ENCODE assay signal across 8 mouse cellular contexts in genomic region chr8:70682193-70682592, GRCm38 (mm10). TPM values are rescaled to one million over a fixed set of nuclear protein-coding genes. Genes with fewer than 3 reads are reported as not detected.
A peak's percentile ranks its signal among the peaks of the same experiment; 100 is the strongest.
DNase-seq lines count a peak whose midpoint lies in the region; ATAC-seq and TF ChIP-seq lines count a peak whose summit lies in the region.

No protein-coding gene starts in this region.

- WGBS in forebrain, embryonic 10.5 days: 8% methylated on average over 19 of the region's 19 CpGs
- WGBS in forebrain, embryonic 15.5 days: 7% methylated on average over 19 of the region's 19 CpGs
- WGBS in hindbrain, embryonic 13.5 days: 8% methylated on average over 19 of the region's 19 CpGs
- WGBS in lung, adult 2 months: 7% methylated on average over 19 of the region's 19 CpGs
- WGBS in stomach, embryonic 16.5 days: 3% methylated on average over 19 of the region's 19 CpGs

- H3K4me1 ChIP-seq in forebrain, embryonic 10.5 days: peaks cover 19% of the 10 kb centered on the region
- peaks cover 3% of the 10 kb centered on the region; the same call in 1 of the 2 replicates for H3K4me1 ChIP-seq in forebrain, embryonic 15.5 days
- H3K4me1 ChIP-seq in hindbrain, embryonic 13.5 days (replicated peaks): peaks cover 8% of the 10 kb centered on the region
- peaks cover 11% of the 10 kb centered on the region for H3K4me1 ChIP-seq in lung, adult 2 months (ENCODE audit: control insufficient read depth, insufficient read depth, low read length)
- H3K4me1 ChIP-seq in stomach, embryonic 16.5 days (ENCODE audit: control insufficient read depth, insufficient read depth, low read length): peaks cover 30% of the 10 kb centered on the region

- no peaks in the 10 kb centered on the region for H3K27me3 ChIP-seq in forebrain, embryonic 10.5 days (ENCODE audit: poor library complexity, severe bottlenecking)
- no peaks in the 10 kb centered on the region for H3K27me3 ChIP-seq in forebrain, embryonic 15.5 days
- H3K27me3 ChIP-seq in hindbrain, embryonic 13.5 days: no peaks in the 10 kb centered on the region
- H3K27me3 ChIP-seq in stomach, embryonic 16.5 days (ENCODE audit: control insufficient read depth, insufficient read depth, low read length): no peaks in the 10 kb centered on the region

- no peak overlapping the region for H3K4me2 ChIP-seq in forebrain, embryonic 15.5 days (replicated peaks)
- H3K4me2 ChIP-seq in hindbrain, embryonic 13.5 days: peak overlapping the region; percentile 21; the same call in 1 of the 2 replicates
- peak overlapping the region; percentile 45 for H3K4me2 ChIP-seq in stomach, embryonic 16.5 days (ENCODE audit: low read depth, low read length)

- peak overlapping the region; percentile 76 for H3K27ac ChIP-seq in forebrain, embryonic 10.5 days
- no peak overlapping the region for H3K27ac ChIP-seq in forebrain, embryonic 15.5 days (replicated peaks)
- H3K27ac ChIP-seq in hindbrain, embryonic 13.5 days: no peak overlapping the region
- peak overlapping the region; percentile 74 for H3K27ac ChIP-seq in stomach, embryonic 16.5 days (ENCODE audit: low read length)

- H3K9ac ChIP-seq in forebrain, embryonic 15.5 days (replicated peaks): no peak overlapping the region
- peak overlapping the region; percentile 62 for H3K9ac ChIP-seq in hindbrain, embryonic 13.5 days
- H3K9ac ChIP-seq in stomach, embryonic 16.5 days (ENCODE audit: low read length): peak overlapping the region; percentile 73

- peak overlapping the region; percentile 35 for H3K4me3 ChIP-seq in forebrain, embryonic 10.5 days
- H3K4me3 ChIP-seq in forebrain, embryonic 15.5 days: no peak overlapping the region
- H3K4me3 ChIP-seq in hindbrain, embryonic 13.5 days: no peak overlapping the region
- H3K4me3 ChIP-seq in lung, adult 2 months (replicated peaks; ENCODE audit: extremely low read depth, low read depth, low read length): no peak overlapping the region
- H3K4me3 ChIP-seq in stomach, embryonic 16.5 days (replicated peaks; ENCODE audit: low read length): peak overlapping the region; percentile 14

- no peak for TF ChIP-seq CTCF in lung, adult 2 months (IDR thresholded peaks at IDR 0.05; ENCODE audit: insufficient read depth, low read length)

- ATAC-seq in forebrain, embryonic 15.5 days (replicated peaks): no peak
- ATAC-seq in hindbrain, embryonic 13.5 days (ENCODE audit: low FRiP score): no peak
- ATAC-seq in stomach, embryonic 16.5 days (ENCODE audit: insufficient read depth, low FRiP score): peak; percentile 83
- no peak for ATAC-seq in erythroblast, adult 5-6 weeks (replicated peaks; ENCODE audit: low FRiP score, poor library complexity, severe bottlenecking)

- no peak for DNase-seq in forebrain, embryonic 10.5 days (ENCODE audit: extremely low spot score, low spot score)
- peak; percentile 96 for DNase-seq in NIH3T3 (ENCODE audit: low read depth)
- peak; percentile 91 for DNase-seq in gastrocnemius, adult 18-20 months (ENCODE audit: low spot score)
- DNase-seq in lung, adult 2 months: peak; percentile 54

- H3K9me3 ChIP-seq in forebrain, embryonic 10.5 days: no peaks in the 10 kb centered on the region
- no peaks in the 10 kb centered on the region for H3K9me3 ChIP-seq in forebrain, embryonic 15.5 days
- H3K9me3 ChIP-seq in hindbrain, embryonic 13.5 days: no peaks in the 10 kb centered on the region
- H3K9me3 ChIP-seq in stomach, embryonic 16.5 days (replicated peaks; ENCODE audit: control insufficient read depth, low read length): no peaks in the 10 kb centered on the region

- peaks cover 35% of the 10 kb centered on the region for H3K36me3 ChIP-seq in forebrain, embryonic 10.5 days (replicated peaks)
- H3K36me3 ChIP-seq in forebrain, embryonic 15.5 days: peaks cover 12% of the 10 kb centered on the region
- H3K36me3 ChIP-seq in hindbrain, embryonic 13.5 days: peaks cover 28% of the 10 kb centered on the region
- H3K36me3 ChIP-seq in stomach, embryonic 16.5 days (ENCODE audit: control insufficient read depth, insufficient read depth, low read length): peaks cover 12% of the 10 kb centered on the region; the same call in 1 of the 2 replicates

- TF ChIP-seq POLR2A in lung, adult 2 months (IDR thresholded peaks at IDR 0.05; ENCODE audit: borderline replicate concordance, extremely low read depth, low read depth, low read length): peak; percentile 31; the same call in 1 of the 2 replicates

RNA-seq across cellular contexts. Expression of gene Lsm4, which starts 9.1 kb away (rescaled TPM):
- polyA plus RNA-seq in forebrain, embryonic 10.5 days (2016; fragmentation: Nextera tagmentation; extraction: Ambion mirVana): 336 and 339 TPM in 2 replicates
- 211 and 228 TPM in 2 replicates for polyA plus RNA-seq in forebrain, embryonic 15.5 days (2015; fragmentation: Nextera tagmentation; extraction: Ambion mirVana)
- 10 to 100 TPM; 65.4 to 70.3 TPM for total RNA-seq in gastrocnemius, adult 18-20 months (2021)
- polyA plus RNA-seq in hindbrain, embryonic 13.5 days (2015; fragmentation: Nextera tagmentation; extraction: Ambion mirVana): 191 and 193 TPM in 2 replicates
- 75.2 and 76.3 TPM in 2 replicates for polyA plus RNA-seq in lung, adult 2 months (2012; rRNA removed)
- polyA plus RNA-seq in stomach, embryonic 16.5 days (2015; fragmentation: Nextera tagmentation; extraction: Ambion mirVana): 154 and 173 TPM in 2 replicates
- 41.1 and 51.6 TPM in 2 replicates for total RNA-seq in erythroblast, adult 5-6 weeks (2015; ENCODE audit: low replicate concordance)
- total RNA-seq in erythroblast, adult 5-6 weeks (2017; ENCODE audit: low replicate concordance): 20.9 and 26.2 TPM in 2 replicates

RNA-seq across cellular contexts. Expression of gene Jund, which starts 16.6 kb away (rescaled TPM):
- 49.6 and 50.9 TPM in 2 replicates for polyA plus RNA-seq in forebrain, embryonic 10.5 days (2016; fragmentation: Nextera tagmentation; extraction: Ambion mirVana)
- 89.0 and 96.0 TPM in 2 replicates for polyA plus RNA-seq in forebrain, embryonic 15.5 days (2015; fragmentation: Nextera tagmentation; extraction: Ambion mirVana)
- 10 to 100 TPM; 41.6 to 68.4 TPM for total RNA-seq in gastrocnemius, adult 18-20 months (2021)
- 79.2 and 94.3 TPM in 2 replicates for polyA plus RNA-seq in hindbrain, embryonic 13.5 days (2015; fragmentation: Nextera tagmentation; extraction: Ambion mirVana)
- 378 and 717 TPM in 2 replicates for polyA plus RNA-seq in lung, adult 2 months (2012; rRNA removed)
- polyA plus RNA-seq in stomach, embryonic 16.5 days (2015; fragmentation: Nextera tagmentation; extraction: Ambion mirVana): 22.5 and 30.0 TPM in 2 replicates
- 29.2 and 53.9 TPM in 2 replicates for total RNA-seq in erythroblast, adult 5-6 weeks (2015; ENCODE audit: low replicate concordance)
- total RNA-seq in erythroblast, adult 5-6 weeks (2017; ENCODE audit: low replicate concordance): 52.2 and 61.9 TPM in 2 replicates

RNA-seq across cellular contexts. Expression of gene Iqcn, which starts 21.1 kb away (rescaled TPM):
- polyA plus RNA-seq in forebrain, embryonic 10.5 days (2016; fragmentation: Nextera tagmentation; extraction: Ambion mirVana): 0.02 TPM in 1 of 2 replicates, not detected in the other
- 0.13 and 0.14 TPM in 2 replicates for polyA plus RNA-seq in forebrain, embryonic 15.5 days (2015; fragmentation: Nextera tagmentation; extraction: Ambion mirVana)
- not detected for total RNA-seq in gastrocnemius, adult 18-20 months (2021)
- 0.04 and 0.09 TPM in 2 replicates for polyA plus RNA-seq in hindbrain, embryonic 13.5 days (2015; fragmentation: Nextera tagmentation; extraction: Ambion mirVana)
- polyA plus RNA-seq in lung, adult 2 months (2012; rRNA removed): 0.03 TPM in 1 of 2 replicates, not detected in the other
- not detected in 2 replicates for polyA plus RNA-seq in stomach, embryonic 16.5 days (2015; fragmentation: Nextera tagmentation; extraction: Ambion mirVana)
- total RNA-seq in erythroblast, adult 5-6 weeks (2015; ENCODE audit: low replicate concordance): not detected in 2 replicates
- total RNA-seq in erythroblast, adult 5-6 weeks (2017; ENCODE audit: low replicate concordance): not detected in 2 replicates

RNA-seq across cellular contexts. Expression of gene Pgpep1, which starts 22.0 kb away (rescaled TPM):
- polyA plus RNA-seq in forebrain, embryonic 10.5 days (2016; fragmentation: Nextera tagmentation; extraction: Ambion mirVana): 40.5 and 49.3 TPM in 2 replicates
- 63.6 and 70.2 TPM in 2 replicates for polyA plus RNA-seq in forebrain, embryonic 15.5 days (2015; fragmentation: Nextera tagmentation; extraction: Ambion mirVana)
- 10 to 100 TPM; 11.9 to 13.7 TPM for total RNA-seq in gastrocnemius, adult 18-20 months (2021)
- 103 and 105 TPM in 2 replicates for polyA plus RNA-seq in hindbrain, embryonic 13.5 days (2015; fragmentation: Nextera tagmentation; extraction: Ambion mirVana)
- polyA plus RNA-seq in lung, adult 2 months (2012; rRNA removed): 32.2 and 33.7 TPM in 2 replicates
- polyA plus RNA-seq in stomach, embryonic 16.5 days (2015; fragmentation: Nextera tagmentation; extraction: Ambion mirVana): 47.4 and 57.5 TPM in 2 replicates
- 1.2 and 5.9 TPM in 2 replicates for total RNA-seq in erythroblast, adult 5-6 weeks (2015; ENCODE audit: low replicate concordance)
- 0.28 and 1.4 TPM in 2 replicates for total RNA-seq in erythroblast, adult 5-6 weeks (2017; ENCODE audit: low replicate concordance)

RNA-seq across cellular contexts. Expression of gene Gm3336, which starts 36.1 kb away (rescaled TPM):
- polyA plus RNA-seq in forebrain, embryonic 10.5 days (2016; fragmentation: Nextera tagmentation; extraction: Ambion mirVana): not detected in 2 replicates
- polyA plus RNA-seq in forebrain, embryonic 15.5 days (2015; fragmentation: Nextera tagmentation; extraction: Ambion mirVana): not detected in 2 replicates
- not detected for total RNA-seq in gastrocnemius, adult 18-20 months (2021)
- not detected in 2 replicates for polyA plus RNA-seq in hindbrain, embryonic 13.5 days (2015; fragmentation: Nextera tagmentation; extraction: Ambion mirVana)
- 0.43 and 1.2 TPM in 2 replicates for polyA plus RNA-seq in lung, adult 2 months (2012; rRNA removed)
- polyA plus RNA-seq in stomach, embryonic 16.5 days (2015; fragmentation: Nextera tagmentation; extraction: Ambion mirVana): 2.0 and 4.2 TPM in 2 replicates
- not detected in 2 replicates for total RNA-seq in erythroblast, adult 5-6 weeks (2015; ENCODE audit: low replicate concordance)
- not detected in 2 replicates for total RNA-seq in erythroblast, adult 5-6 weeks (2017; ENCODE audit: low replicate concordance)

Comparison
In these comparisons a context has a peak if more than half of its experiments do, and no peak if none do; other contexts are left out.
1. H3K27ac ChIP-seq: peak in forebrain, embryonic 10.5 days (single experiment) and stomach, embryonic 16.5 days (single experiment); none in forebrain, embryonic 15.5 days (single experiment) and hindbrain, embryonic 13.5 days (single experiment).
2. H3K4me3 ChIP-seq: peak in forebrain, embryonic 10.5 days (single experiment) and stomach, embryonic 16.5 days (single experiment); none in forebrain, embryonic 15.5 days (single experiment), hindbrain, embryonic 13.5 days (single experiment) and lung, adult 2 months (single experiment).